In the genomic region with DNA sequence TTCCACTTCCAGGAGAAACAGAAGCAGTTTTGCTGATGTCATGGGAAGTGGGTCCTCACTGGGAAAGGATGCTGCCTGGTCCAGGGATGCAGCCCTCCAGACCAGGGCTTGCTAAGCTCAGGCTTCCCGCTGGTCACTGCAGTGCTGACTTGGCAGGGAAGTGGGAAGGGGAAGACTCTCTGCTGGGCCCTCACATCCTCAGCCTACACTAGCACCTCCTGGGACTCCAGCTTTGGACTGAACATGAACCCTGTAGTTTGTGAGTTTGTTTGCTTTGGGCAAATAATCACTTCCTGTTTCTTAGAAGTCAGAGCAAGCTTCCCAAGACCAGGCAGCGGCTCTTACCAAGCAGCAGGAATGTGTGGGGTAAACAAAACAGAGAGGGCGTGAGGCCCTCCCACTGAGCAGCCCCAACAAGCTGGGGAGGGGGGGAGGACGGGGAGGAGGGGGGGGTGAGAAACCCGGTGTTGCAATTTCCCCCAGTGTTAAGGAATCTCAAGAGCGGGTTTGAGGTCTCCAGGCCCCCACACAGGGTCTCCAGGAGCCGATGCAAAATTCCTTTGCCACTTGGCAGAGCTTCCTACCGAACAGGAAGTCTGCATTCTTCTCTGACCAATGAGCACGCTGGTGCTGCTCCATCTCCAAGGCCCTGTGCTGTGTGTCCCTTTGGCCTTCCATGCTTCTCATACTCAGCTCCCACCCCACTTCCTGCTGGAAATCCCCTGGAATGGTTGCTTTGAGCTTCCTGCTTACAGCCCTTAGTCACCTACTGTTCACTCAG, we compare ENCODE assay signal across 8 mouse cellular contexts.
DNase-seq lines count a peak whose midpoint lies in the region; ATAC-seq and TF ChIP-seq lines count a peak whose summit lies in the region.

No protein-coding gene starts in this region.

- H3K27me3 ChIP-seq in spleen, adult 2 months (ENCODE audit: control insufficient read depth, insufficient read depth, low read length): no peaks in the 10 kb centered on the region
- H3K27me3 ChIP-seq in hindbrain, embryonic 14.5 days (ENCODE audit: control insufficient read depth, insufficient read depth, low read length): no peaks in the 10 kb centered on the region
- no peaks in the 10 kb centered on the region; the same call in 1 of the 2 replicates for H3K27me3 ChIP-seq in liver, adult 2 months (ENCODE audit: control insufficient read depth, insufficient read depth, low read length)
- no peaks in the 10 kb centered on the region for H3K27me3 ChIP-seq in midbrain, postnatal 0 days (ENCODE audit: insufficient read depth, low read length)

- H3K9ac ChIP-seq in hindbrain, embryonic 14.5 days: no peak overlapping the region
- no peak overlapping the region for H3K9ac ChIP-seq in liver, adult 2 months (ENCODE audit: low read depth, low read length)
- no peak overlapping the region for H3K9ac ChIP-seq in midbrain, postnatal 0 days (replicated peaks; ENCODE audit: low read length, poor library complexity, severe bottlenecking)

- WGBS in spleen, adult 2 months: 52% methylated on average over 9 of the region's 9 CpGs
- WGBS in hindbrain, embryonic 14.5 days: 16% methylated on average over 9 of the region's 9 CpGs
- 11% methylated on average over 9 of the region's 9 CpGs for WGBS in liver, adult 2 months
- 28% methylated on average over 9 of the region's 9 CpGs for WGBS in midbrain, postnatal 0 days

- no peaks in the 10 kb centered on the region for H3K9me3 ChIP-seq in hindbrain, embryonic 14.5 days (ENCODE audit: control insufficient read depth, low read length)
- H3K9me3 ChIP-seq in midbrain, postnatal 0 days (ENCODE audit: low read length): no peaks in the 10 kb centered on the region

- H3K4me1 ChIP-seq in spleen, adult 2 months (ENCODE audit: control insufficient read depth, insufficient read depth, insufficient read length): no peaks in the 10 kb centered on the region
- H3K4me1 ChIP-seq in hindbrain, embryonic 14.5 days (replicated peaks; ENCODE audit: control insufficient read depth, insufficient read depth, low read length): no peaks in the 10 kb centered on the region
- 0 out of 2 replicates have a peak, but pooled peaks cover 2% of the 10 kb centered on the region for H3K4me1 ChIP-seq in liver, adult 2 months (ENCODE audit: control insufficient read depth, insufficient read depth, low read length)
- no peaks in the 10 kb centered on the region for H3K4me1 ChIP-seq in midbrain, postnatal 0 days (ENCODE audit: insufficient read depth, low read length)

- peak overlapping the region; percentile 52 for H3K27ac ChIP-seq in spleen, adult 2 months (ENCODE audit: insufficient read depth, low read length)
- H3K27ac ChIP-seq in gastrocnemius, adult 2 months: peak overlapping the region; percentile 58
- H3K27ac ChIP-seq in hindbrain, embryonic 14.5 days: no peak overlapping the region
- H3K27ac ChIP-seq in liver, adult 2 months (replicated peaks; ENCODE audit: insufficient read depth, low read depth, low read length): peak overlapping the region; percentile 75
- H3K27ac ChIP-seq in midbrain, postnatal 0 days (ENCODE audit: low read depth, low read length): no peak overlapping the region

- H3K79me2 ChIP-seq in liver, adult 2 months (ENCODE audit: control insufficient read depth, insufficient read depth, low read length): no peaks in the 10 kb centered on the region

- TF ChIP-seq CTCF in spleen, adult 2 months (IDR thresholded peaks at IDR 0.05; ENCODE audit: extremely low read depth, insufficient read depth, insufficient read length, insufficient replicate concordance): no peak
- TF ChIP-seq CTCF in gastrocnemius, adult 2 months (IDR thresholded peaks at IDR 0.05): no peak
- no peak for TF ChIP-seq CTCF in liver, adult 2 months (IDR thresholded peaks at IDR 0.05; ENCODE audit: low read depth, low read length)
- TF ChIP-seq CTCF in midbrain, postnatal 0 days (IDR thresholded peaks at IDR 0.05): no peak

- no peak for DNase-seq in spleen, adult 2 months (ENCODE audit: low read depth in 1 of 2, low spot score in 2 of 2)
- DNase-seq in spleen, postnatal 14 days (ENCODE audit: low spot score in 2 of 2): no peak
- DNase-seq in gastrocnemius, adult 2 months: peak; percentile 22
- DNase-seq in hindbrain, embryonic 14.5 days (ENCODE audit: low spot score): no peak
- DNase-seq in liver, adult 2 months (ENCODE audit: extremely low read depth, low read depth, low spot score): peak; percentile 62
- DNase-seq in midbrain, postnatal 0 days (ENCODE audit: low spot score): peak; percentile 19
- no peak for DNase-seq in right cerebral cortex, postnatal 14 days
- no peak for DNase-seq in layer of hippocampus, postnatal 14 days (ENCODE audit: low spot score in 2 of 2)

- no peak for TF ChIP-seq POLR2A in spleen, adult 2 months (IDR thresholded peaks at IDR 0.05; ENCODE audit: low read depth, low read length)
- TF ChIP-seq POLR2A in liver, adult 2 months (IDR thresholded peaks at IDR 0.05; ENCODE audit: extremely low read depth, insufficient read depth, low read length): no peak

- H3K4me2 ChIP-seq in hindbrain, embryonic 14.5 days (replicated peaks): no peak overlapping the region
- no peak overlapping the region for H3K4me2 ChIP-seq in midbrain, postnatal 0 days (ENCODE audit: low read depth, low read length, poor library complexity, severe bottlenecking)

- no peak overlapping the region for H3K4me3 ChIP-seq in spleen, adult 2 months (ENCODE audit: extremely low read depth, insufficient read depth, insufficient read length)
- H3K4me3 ChIP-seq in gastrocnemius, adult 2 months: peak overlapping the region; percentile 27
- H3K4me3 ChIP-seq in hindbrain, embryonic 14.5 days (replicated peaks; ENCODE audit: low read length): no peak overlapping the region
- no peak overlapping the region for H3K4me3 ChIP-seq in liver, adult 2 months (ENCODE audit: insufficient read depth, low read depth, low read length)
- no peak overlapping the region for H3K4me3 ChIP-seq in midbrain, postnatal 0 days (ENCODE audit: low read depth, low read length)

- 0 out of 2 replicates have a peak, but pooled peaks have one; percentile 38 for ATAC-seq in hindbrain, embryonic 14.5 days (ENCODE audit: low FRiP score)
- ATAC-seq in midbrain, postnatal 0 days (ENCODE audit: low FRiP score): peak; percentile 49; the same call in 1 of the 2 replicates

- intact Hi-C loops in gastrocnemius, adult 2 months (cut with DNase I): no loop called here

- no peaks in the 10 kb centered on the region for H3K36me3 ChIP-seq in spleen, adult 2 months (ENCODE audit: control insufficient read depth, insufficient read depth, low read length)
- H3K36me3 ChIP-seq in hindbrain, embryonic 14.5 days (replicated peaks; ENCODE audit: control insufficient read depth, insufficient read depth): no peaks in the 10 kb centered on the region
- no peaks in the 10 kb centered on the region for H3K36me3 ChIP-seq in liver, adult 2 months (ENCODE audit: control insufficient read depth, insufficient read depth, low read length)
- H3K36me3 ChIP-seq in midbrain, postnatal 0 days (ENCODE audit: insufficient read depth, low read length): no peaks in the 10 kb centered on the region

Comparison
In these comparisons a context has a peak if more than half of its experiments do, and no peak if none do; other contexts are left out.
1. DNase-seq: peak in gastrocnemius, adult 2 months (single experiment), liver, adult 2 months (single experiment) and midbrain, postnatal 0 days (single experiment); none in spleen, adult 2 months (0 of 2), spleen, postnatal 14 days (0 of 2), hindbrain, embryonic 14.5 days (single experiment), right cerebral cortex, postnatal 14 days (single experiment) and layer of hippocampus, postnatal 14 days (0 of 2).
2. H3K27ac ChIP-seq: peak in spleen, adult 2 months (single experiment), gastrocnemius, adult 2 months (single experiment) and liver, adult 2 months (single experiment); none in hindbrain, embryonic 14.5 days (single experiment) and midbrain, postnatal 0 days (single experiment).